Mouse (Mus musculus) kidney, postnatal 25 days (tissue): ENCODE results near the gene Nicn1.
A peak's percentile ranks its signal among the peaks of the same experiment; 100 is the strongest.
"Not testable (repeated sequence)": the region's sequence is repeated elsewhere in the genome, so short reads cannot be mapped to it uniquely, and the experiment has no call there.

ENCODE experiments used
- DNase-seq, 2 experiments: peaks; one replicate each; pipeline ENCODE4 v3.0.0; 2021; ENCODE audit warnings: mixed read lengths in 2 of 2

Gene Nicn1

GRCm38 (mm10) chr9:108280071-108280828 is 10.0 kb upstream of the Nicn1 start:
- peak; percentile 73 to 88 for DNase-seq

- DNase-seq = peak; percentile 79 to 93
Measured at GRCm38 (mm10) chr9:108284410-108284809, 5.8 kb upstream of the Nicn1 start.

- DNase-seq = not testable (repeated sequence)
Measured at GRCm38 (mm10) chr9:108287526-108288238, 2.5 kb upstream of the Nicn1 start.

- no peak for DNase-seq
Measured at GRCm38 (mm10) chr9:108289347-108289746, 882 bp upstream of the Nicn1 start.

GRCm38 (mm10) chr9:108290773-108291172 is 544 bp downstream of the Nicn1 start:
- DNase-seq = no peak

DNA sequence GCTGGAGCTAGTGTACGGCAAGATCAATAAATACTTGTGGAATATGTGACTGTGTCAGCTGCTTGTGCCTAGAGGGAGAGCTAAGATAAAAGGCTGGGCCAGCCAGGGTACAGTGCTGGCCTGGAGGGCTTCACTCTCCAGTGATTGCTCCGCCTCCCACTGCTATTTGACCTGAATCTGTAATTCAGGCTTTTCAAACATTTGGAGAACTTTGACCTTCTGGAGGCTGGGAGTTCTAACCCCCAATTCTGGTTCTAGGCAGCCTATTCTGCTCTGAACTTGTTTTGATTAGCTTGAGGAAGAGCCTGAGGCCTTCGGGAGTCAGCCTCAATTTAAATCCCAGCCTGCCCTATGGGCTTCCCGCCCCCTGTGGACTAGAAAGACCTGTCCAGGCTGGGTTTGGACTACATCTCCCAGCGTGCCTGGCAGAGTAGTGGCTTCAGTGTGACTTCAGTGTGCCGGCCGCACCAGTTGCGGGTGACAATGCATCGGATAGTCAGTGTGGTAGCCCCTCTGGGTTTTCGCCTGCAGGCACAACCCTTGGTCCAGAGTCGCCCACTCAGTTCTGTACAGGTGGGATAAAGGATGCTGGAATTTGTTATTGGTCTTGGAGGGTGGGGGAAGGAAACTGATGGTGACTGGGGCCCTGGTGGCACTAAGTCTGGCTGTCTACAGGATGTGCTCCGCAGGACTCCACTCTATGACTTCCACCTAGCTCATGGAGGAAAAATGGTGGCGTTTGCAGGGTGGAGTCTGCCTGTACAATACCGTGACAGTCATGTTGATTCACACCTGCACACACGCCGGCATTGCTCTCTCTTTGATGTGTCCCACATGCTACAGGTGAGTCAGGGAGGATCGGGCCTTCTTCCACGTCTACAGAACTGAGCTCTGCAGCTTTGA is 6.5 kb downstream of the Nicn1 start, which contains the start of gene Amt:
Amt (plus strand) TSS at position 401 of the 903 bp plus-strand sequence.
- DNase-seq = peak; percentile 86 to 93

DNA sequence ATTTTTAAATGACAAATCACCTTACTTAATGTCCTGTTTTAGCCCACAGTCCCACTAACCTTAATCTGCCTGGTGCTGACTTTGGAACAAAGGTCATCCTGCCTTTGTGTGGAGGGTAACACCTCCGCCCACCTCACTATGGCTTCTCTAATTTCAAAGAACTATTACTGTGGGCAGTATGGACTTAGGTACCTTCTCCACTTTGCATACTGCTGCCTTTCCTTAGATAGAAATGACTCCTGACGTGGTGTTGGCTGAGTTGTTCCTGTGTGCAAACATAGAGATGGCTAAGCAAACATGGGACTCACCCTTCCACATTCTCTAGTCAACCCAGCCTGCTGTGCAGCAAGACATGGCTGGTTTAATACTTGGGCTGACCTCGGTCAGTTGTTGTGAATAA is 11.6 kb downstream of the Nicn1 start:
- no peak for DNase-seq

- no peak for DNase-seq
Measured at GRCm38 (mm10) chr9:108304716-108305115, 14.5 kb downstream of the Nicn1 start.

- peak in 1 of 2 experiments; percentile 51 for DNase-seq
Measured at GRCm38 (mm10) chr9:108305170-108305569, 14.9 kb downstream of the Nicn1 start.

DNA sequence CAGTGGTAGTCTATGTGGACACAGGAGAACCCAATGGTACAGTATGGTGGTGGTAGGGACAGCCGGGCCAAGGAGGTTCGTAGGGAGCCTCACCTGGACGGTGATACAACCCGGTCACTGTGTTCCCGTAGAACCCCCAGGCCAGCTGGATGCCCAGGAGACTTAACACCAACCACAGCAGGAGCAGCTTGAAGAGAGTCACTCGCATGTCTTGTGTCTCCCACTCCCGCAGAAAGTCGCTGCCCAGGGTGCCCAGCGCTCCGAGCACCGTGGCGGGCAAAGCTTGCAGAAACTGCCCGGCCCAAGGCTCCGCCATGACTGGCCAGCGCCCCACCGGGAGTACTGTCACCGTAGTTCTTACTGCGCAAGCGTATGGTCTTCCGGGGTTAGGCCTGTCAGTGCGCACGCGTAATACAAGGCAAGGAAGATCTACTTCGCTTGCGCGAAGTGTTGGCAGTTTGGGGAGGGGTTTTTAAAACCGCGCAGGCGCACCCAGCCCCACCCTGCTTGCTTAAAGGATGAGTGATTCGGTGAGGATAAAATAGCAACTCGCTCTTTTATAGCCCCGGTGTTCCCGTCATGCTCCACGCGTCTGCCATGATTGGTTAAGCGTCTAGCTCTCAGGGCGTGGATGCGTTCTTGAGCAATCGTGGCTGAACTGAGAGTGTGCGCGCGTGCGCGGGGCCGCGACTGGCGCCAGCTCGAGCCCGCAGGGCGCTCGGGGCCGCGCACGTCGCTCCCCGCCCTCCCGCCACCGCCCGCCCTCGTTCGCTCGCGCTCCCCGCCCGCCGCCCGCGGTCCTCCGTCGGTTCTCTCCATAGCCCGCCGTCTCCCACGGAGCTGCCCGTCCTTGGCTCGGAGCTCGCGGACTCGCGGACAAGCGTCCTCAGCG is 15.6 kb downstream of the Nicn1 start, which contains the start of the genes Rhoa and Tcta:
Rhoa (plus strand) TSS at position 501 of the 892 bp plus-strand sequence.
Tcta (minus strand) TSS at position 532 of the 892 bp plus-strand sequence.
- DNase-seq = peak; percentile 98 to 99

DNA sequence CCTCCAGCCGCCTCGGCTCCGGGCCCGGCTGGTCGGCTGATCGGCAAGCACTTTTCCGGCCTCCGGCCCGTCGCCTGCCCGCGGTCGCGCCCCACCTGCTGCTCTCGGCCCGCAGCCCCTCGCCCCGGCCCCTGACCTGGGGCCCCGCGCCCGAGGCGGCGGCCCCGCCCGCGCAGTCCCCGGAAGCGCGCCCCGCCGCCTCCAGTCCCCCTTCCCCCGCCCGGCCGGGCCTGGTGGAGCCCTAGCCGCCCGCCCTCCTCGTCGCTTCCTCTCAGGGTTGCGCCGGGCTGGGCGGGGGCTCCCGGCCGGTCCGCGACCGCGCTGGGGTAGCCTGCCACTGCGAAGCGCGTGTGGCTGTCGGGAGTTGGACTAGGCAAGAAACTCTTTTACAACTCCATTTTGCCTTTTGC is 16.3 kb downstream of the Nicn1 start:
- peak; percentile 85 to 94 for DNase-seq

- no peak for DNase-seq
Measured at GRCm38 (mm10) chr9:108307021-108307807, 17.0 kb downstream of the Nicn1 start.

- no peak for DNase-seq
Measured at GRCm38 (mm10) chr9:108308141-108308540, 17.9 kb downstream of the Nicn1 start.

DNA sequence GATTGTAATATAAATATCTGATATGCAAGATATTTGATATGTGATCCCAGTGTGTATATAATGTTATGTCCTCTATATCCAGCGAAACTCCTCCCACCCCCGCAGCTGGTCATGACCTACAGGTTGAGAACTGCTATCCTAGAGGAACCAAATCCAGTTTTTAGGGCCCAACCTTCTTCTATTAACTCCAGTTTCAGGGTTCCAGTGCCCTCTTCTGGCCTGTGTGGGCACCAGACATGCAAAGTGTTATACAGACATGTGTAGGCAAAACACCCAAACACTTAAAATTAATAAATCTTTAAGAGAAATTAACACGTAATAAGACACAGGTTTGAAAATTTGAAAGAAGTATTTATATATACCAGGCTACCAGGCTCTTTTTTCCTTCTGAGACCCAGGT is 27.3 kb downstream of the Nicn1 start:
- DNase-seq = peak; percentile 32 to 46

DNA sequence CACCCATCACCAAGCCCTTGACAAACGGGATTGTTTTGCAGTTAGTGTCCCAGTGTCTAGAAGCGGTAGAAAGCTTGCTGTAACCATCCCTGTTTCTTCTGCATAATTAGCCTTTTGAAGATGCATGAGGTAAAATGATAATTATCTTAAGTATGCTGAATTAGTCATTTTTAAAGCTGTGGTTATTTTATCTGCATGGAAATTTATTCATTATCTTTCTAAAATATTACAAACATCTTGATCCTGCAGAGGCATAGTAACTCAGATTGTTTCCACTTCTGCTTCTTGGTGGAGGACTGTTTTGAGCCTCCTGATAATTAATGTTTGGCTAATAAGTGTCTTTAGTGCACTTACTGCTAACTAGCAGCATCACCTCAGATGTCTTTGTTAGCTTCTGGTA is 28.2 kb downstream of the Nicn1 start:
- no peak for DNase-seq

DNA sequence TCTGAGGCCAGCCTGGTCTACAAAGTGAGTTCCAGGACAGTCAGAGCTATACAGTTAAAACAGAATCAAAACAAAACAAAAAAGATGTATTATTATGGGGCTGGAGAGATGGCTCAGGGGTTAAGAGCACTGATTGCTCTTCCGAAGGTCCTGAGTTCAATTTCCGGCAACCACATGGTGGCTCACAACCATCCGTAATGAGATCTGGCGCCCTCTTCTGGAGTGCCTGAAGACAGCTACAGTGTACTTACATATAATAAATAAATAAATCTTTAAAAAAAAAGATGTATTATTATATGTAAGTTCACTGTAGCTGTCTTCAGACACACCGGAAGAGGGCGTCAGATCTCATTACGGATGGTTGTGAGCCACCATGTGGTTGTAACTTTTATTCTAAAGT is 31.8 kb downstream of the Nicn1 start:
- not testable (repeated sequence) for DNase-seq

DNA sequence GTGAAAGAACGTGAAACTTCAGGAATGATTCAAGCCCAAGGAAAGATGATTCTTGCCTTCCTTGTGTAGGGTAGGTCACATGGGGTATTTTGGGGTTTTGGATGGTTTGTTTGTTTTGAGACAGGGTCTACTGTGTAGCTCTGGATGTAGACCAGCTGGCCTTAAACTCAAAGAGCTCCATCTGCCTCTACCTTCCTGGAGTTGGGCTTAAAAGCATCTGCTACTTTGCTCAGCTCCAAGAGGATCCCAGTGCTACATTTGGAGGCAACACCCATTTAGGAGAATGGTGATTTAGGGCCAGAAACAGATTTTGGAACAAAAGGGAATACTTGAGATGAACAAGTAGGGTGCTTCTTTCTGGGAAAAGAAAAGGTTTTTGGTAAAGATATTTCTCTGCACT is 34.6 kb downstream of the Nicn1 start:
- DNase-seq = no peak

DNA sequence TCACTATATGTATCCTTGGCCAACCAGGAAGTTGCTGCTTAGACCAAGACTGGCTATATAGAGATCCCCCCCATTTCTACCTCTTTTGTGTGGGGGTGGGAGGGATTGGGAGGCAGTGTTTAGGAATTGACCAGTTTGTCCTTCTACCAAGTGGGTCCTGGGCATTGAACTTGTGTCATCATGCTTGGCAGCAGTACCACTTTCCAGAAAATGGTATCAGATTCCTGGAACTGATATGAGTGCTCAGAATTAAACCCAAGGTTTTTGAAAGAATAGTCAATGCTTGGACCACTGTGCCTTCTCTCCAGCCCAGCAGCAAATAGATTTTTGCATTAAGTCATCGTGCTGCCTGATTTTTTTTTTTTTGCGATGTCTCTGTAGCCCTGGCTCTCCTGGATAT is 35.6 kb downstream of the Nicn1 start:
- DNase-seq = no peak

DNA sequence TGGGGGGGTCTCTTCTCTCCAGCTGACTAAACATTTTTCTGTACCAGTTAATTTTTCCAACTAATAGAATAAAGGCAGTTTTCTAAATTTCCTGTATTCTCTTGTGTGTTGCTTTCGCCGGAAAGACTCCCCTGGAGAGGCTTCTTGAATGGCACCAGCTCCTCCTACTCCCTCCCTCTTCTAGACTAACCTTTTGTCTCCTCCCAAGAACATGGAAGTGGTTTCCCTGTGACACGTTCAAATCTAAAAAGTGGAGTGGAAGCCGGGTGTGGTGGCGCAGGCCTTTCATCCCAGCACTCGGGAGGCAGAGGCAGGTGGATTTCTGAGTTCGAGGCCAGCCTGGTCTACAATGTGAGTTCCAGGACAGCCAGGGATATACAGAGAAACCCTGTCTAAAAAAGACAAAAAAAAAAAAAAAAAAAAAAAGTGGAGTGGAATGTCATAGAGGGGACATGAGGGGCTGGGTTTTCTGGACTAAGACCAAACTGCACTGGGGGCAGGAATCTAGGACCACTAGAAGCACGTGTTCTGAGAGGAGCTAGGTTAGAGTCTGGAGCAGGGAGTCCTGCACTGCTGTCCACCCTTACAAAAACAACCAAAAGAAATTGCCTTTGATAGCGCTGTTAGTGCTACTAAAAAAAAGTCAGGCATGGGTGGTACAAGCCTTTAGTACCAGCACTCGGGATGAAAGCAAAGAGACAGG is 47.8 kb downstream of the Nicn1 start:
- DNase-seq = no peak

GRCm38 (mm10) chr9:108338551-108338885 is 48.3 kb downstream of the Nicn1 start:
- DNase-seq = no peak
